Mouse (Mus musculus) megakaryocyte, embryonic 14.5 days (primary cell): Measurements from ENCODE around the gene Unc79.

ENCODE experiments used
- FLI1 ChIP-seq: IDR thresholded peaks from 2 replicates; pipeline ENCODE4 v1.6.1; 2012; ENCODE audit warnings: low read length, inconsistent platforms, mixed read lengths
- GATA1 ChIP-seq: IDR thresholded peaks from 3 replicates; pipeline ENCODE4 v1.6.1; 2012; ENCODE audit warnings: mixed read lengths, low read length, inconsistent platforms, borderline replicate concordance

DNA sequence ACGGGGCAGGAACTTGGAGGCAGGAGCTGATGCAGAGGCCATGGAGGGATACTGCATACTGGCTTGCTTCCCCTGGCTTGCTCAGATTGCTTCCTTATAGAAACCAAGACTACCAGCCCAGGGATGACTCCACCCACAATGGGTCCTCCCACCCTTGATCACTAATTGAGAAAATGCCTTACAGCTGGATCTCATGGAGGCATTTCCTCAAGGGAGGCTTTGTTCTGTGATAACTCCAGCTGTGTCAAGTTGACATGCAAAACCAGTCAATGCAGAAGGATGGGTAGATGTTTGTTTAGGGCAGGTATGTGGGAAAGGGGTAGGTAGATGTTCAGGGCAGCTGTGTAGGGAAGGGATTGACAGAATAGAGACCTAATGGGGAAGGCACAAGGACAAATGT is 18.3 kb upstream of the Unc79 start:
- no peak for TF ChIP-seq FLI1
- no peak for TF ChIP-seq GATA1
